Mouse (Mus musculus) Muller cell, postnatal 12 days (primary cell): ENCODE data around the gene Sema4d.
A peak's percentile ranks its signal among the peaks of the same experiment; 100 is the strongest.

ENCODE experiments used
- DNase-seq: peaks from one replicate; pipeline ENCODE4 v3.0.0-alpha.2; 2015; ENCODE audit errors: inconsistent ontology term

Sema4d gene

GRCm38 (mm10) chr13:51727364-51727763 lies 66.2 kb downstream of the Sema4d start:
- DNase-seq, result no peak

GRCm38 (mm10) chr13:51725926-51726574 lies 67.5 kb downstream of the Sema4d start:
- no peak for DNase-seq

GRCm38 (mm10) chr13:51725446-51725845 lies 68.1 kb downstream of the Sema4d start:
- no peak for DNase-seq

- no peak for DNase-seq
These were observed 69.0 kb downstream of the Sema4d start for GRCm38 (mm10) chr13:51724566-51724965.

GRCm38 (mm10) chr13:51723114-51723513 lies 70.4 kb downstream of the Sema4d start:
- no peak for DNase-seq

GRCm38 (mm10) chr13:51720556-51720955 lies 73.0 kb downstream of the Sema4d start:
- DNase-seq, result no peak

GRCm38 (mm10) chr13:51719256-51719655 lies 74.3 kb downstream of the Sema4d start:
- DNase-seq, result no peak

- DNase-seq, result no peak
These were observed 76.9 kb downstream of the Sema4d start for GRCm38 (mm10) chr13:51716350-51717263.

GRCm38 (mm10) chr13:51712022-51712421 lies 81.5 kb downstream of the Sema4d start:
- DNase-seq, result no peak

- no peak for DNase-seq
These were observed 82.8 kb downstream of the Sema4d start for GRCm38 (mm10) chr13:51710738-51711137.

GRCm38 (mm10) chr13:51705882-51706854 lies 87.4 kb downstream of the Sema4d start:
- no peak for DNase-seq

- DNase-seq, result no peak
These were observed 89.7 kb downstream of the Sema4d start for GRCm38 (mm10) chr13:51703893-51704292.

GRCm38 (mm10) chr13:51698318-51698717 lies 95.2 kb downstream of the Sema4d start:
- DNase-seq, result no peak

GRCm38 (mm10) chr13:51697897-51698296 lies 95.7 kb downstream of the Sema4d start:
- DNase-seq, result no peak

GRCm38 (mm10) chr13:51697455-51697854 lies 96.1 kb downstream of the Sema4d start:
- DNase-seq, result no peak

GRCm38 (mm10) chr13:51696481-51696880 lies 97.1 kb downstream of the Sema4d start:
- DNase-seq, result no peak

- peak; percentile 7 for DNase-seq
These were observed 104.9 kb downstream of the Sema4d start for GRCm38 (mm10) chr13:51688688-51689087.

GRCm38 (mm10) chr13:51686966-51687365 lies 106.6 kb downstream of the Sema4d start:
- no peak for DNase-seq

GRCm38 (mm10) chr13:51685290-51685966 lies 108.1 kb downstream of the Sema4d start:
- DNase-seq, result no peak

GRCm38 (mm10) chr13:51681634-51682033 lies 111.9 kb downstream of the Sema4d start:
- no peak for DNase-seq

GRCm38 (mm10) chr13:51681076-51681475 lies 112.5 kb downstream of the Sema4d start:
- DNase-seq, result no peak
